Mouse (Mus musculus): Measurements from ENCODE around the gene Caly.

DNA sequence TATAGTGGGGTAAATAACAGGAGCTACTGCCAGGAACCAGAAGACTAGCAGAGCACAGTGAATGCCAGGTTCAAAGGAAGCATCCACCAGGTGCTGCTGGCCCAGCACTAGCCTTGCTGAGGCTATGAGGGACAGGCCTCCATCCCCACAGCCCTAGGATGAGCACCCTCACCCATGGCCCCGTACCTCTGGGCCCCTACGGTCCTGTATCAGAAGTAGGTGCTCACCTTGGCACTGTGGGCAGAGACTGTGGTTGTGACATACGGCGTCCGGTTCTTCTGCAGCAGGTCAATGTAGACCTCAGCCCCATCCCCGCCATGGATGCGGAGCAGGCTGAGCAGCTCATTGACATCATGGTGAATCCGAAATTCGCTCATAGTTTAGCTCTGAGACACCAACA, 49.0 kb downstream of the Caly start:
- TF ChIP-seq GATA1 (IDR thresholded peaks at IDR 0.05; ENCODE audit: borderline replicate concordance, low read length) (no peak), FLI1 (IDR thresholded peaks at IDR 0.05; ENCODE audit: low read length) (no peak)
